Mouse (Mus musculus) cerebellum, adult 2 months (tissue): ENCODE data around the gene 0610030E20Rik.

Experiments
- CTCF ChIP-seq: fragments of 200-500 bp; IDR thresholded peaks from 2 replicates; pipeline ENCODE4 v1.5.1; 2011; ENCODE audit warnings: low read depth, mild to moderate bottlenecking, control low read depth, low read length, moderate library complexity, borderline replicate concordance; ENCODE audit not compliant: insufficient read depth
- POLR2A ChIP-seq: fragments of 200-500 bp; IDR thresholded peaks from 2 replicates; pipeline ENCODE4 v1.6.1; 2011; ENCODE audit warnings: low read length, control low read depth, borderline replicate concordance; ENCODE audit not compliant: insufficient read depth

DNA sequence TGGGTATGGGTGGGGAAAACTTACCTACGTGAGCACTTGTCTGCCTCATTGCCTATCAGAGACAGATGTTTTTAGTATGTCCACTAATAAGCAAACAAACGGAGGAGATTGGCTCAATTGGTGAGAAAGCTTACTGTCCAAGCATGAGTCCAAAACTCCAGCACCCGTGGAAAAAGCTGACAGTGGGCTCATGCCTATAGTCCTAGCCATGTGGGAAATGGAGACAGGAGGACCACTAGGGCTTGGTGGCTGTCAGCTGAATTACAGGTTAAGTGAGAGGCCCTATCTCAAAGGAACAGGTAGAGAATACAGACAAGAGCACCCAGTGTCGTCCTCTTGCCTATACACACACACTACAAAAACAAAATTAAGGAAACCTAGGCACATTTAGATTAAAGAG lies 856 bp upstream of the 0610030E20Rik start:
- TF ChIP-seq CTCF (no peak), POLR2A (no peak)
